Mouse (Mus musculus): Measurements from ENCODE around the gene Alg13.

Alg13 gene

GRCm38 (mm10) chrX:144317548-144318163 lies at the start of gene Alg13:
TSS of gene Alg13 (plus strand) at chrX:144317804.
- peak; percentile 37 for DNase-seq (ENCODE audit: low spot score)

- DNase-seq (ENCODE audit: low spot score) = no peak
These were observed 49.0 kb upstream of the Alg13 start for GRCm38 (mm10) chrX:144268606-144269005.

GRCm38 (mm10) chrX:144301476-144301875 lies 16.1 kb upstream of the Alg13 start:
- DNase-seq (ENCODE audit: low spot score) = peak; percentile 29

- DNase-seq (ENCODE audit: low spot score) = no peak
These were observed 11.9 kb upstream of the Alg13 start for GRCm38 (mm10) chrX:144305659-144306058.

- DNase-seq (ENCODE audit: low spot score) = no peak
These were observed 3.6 kb upstream of the Alg13 start for GRCm38 (mm10) chrX:144314041-144314440.

- no peak for DNase-seq (ENCODE audit: low spot score)
These were observed 2.6 kb upstream of the Alg13 start for GRCm38 (mm10) chrX:144315028-144315427.

- no peak for DNase-seq (ENCODE audit: low spot score)
These were observed 1.6 kb upstream of the Alg13 start for GRCm38 (mm10) chrX:144316004-144316403.

GRCm38 (mm10) chrX:144318164-144318979 lies 768 bp downstream of the Alg13 start:
- no peak for DNase-seq (ENCODE audit: low spot score)

GRCm38 (mm10) chrX:144319366-144319765 lies 1.8 kb downstream of the Alg13 start:
- DNase-seq (ENCODE audit: low spot score) = no peak

- no peak for DNase-seq (ENCODE audit: low spot score)
These were observed 7.8 kb downstream of the Alg13 start for GRCm38 (mm10) chrX:144325375-144325774.

- no peak for DNase-seq (ENCODE audit: low spot score)
These were observed 17.9 kb downstream of the Alg13 start for GRCm38 (mm10) chrX:144335332-144336015.

GRCm38 (mm10) chrX:144337938-144338337 lies 20.3 kb downstream of the Alg13 start:
- no peak for DNase-seq (ENCODE audit: low spot score)

GRCm38 (mm10) chrX:144338355-144338754 lies 20.8 kb downstream of the Alg13 start:
- no peak for DNase-seq (ENCODE audit: low spot score)

GRCm38 (mm10) chrX:144374196-144374595 lies 56.6 kb downstream of the Alg13 start:
- DNase-seq (ENCODE audit: low spot score) = no peak

GRCm38 (mm10) chrX:144403526-144403925 lies 85.9 kb downstream of the Alg13 start:
- DNase-seq (ENCODE audit: low spot score) = no peak

GRCm38 (mm10) chrX:144408036-144408435 lies 90.4 kb downstream of the Alg13 start:
- no peak for DNase-seq (ENCODE audit: low spot score)

- DNase-seq (ENCODE audit: low spot score) = no peak
These were observed 102.7 kb downstream of the Alg13 start for GRCm38 (mm10) chrX:144420259-144420658.

GRCm38 (mm10) chrX:144421091-144421490 lies 103.5 kb downstream of the Alg13 start:
- DNase-seq (ENCODE audit: low spot score) = no peak

- no peak for DNase-seq (ENCODE audit: low spot score)
These were observed 106.2 kb downstream of the Alg13 start for GRCm38 (mm10) chrX:144423848-144424247.

Measured in layer of hippocampus, adult 9-10 months (tissue).